Mouse (Mus musculus) CD4-positive naive resting alpha-beta T cell, adult 76 days (primary cell): Measurements from ENCODE around the gene Olfr705. TPM values are rescaled to one million over a fixed set of nuclear protein-coding genes. Genes with fewer than 3 reads are reported as not detected.

Source experiments
- total RNA-seq: library from RNA; stranded (reverse); gene quantifications from one replicate; pipeline ENCODE4 v1.2.4, GENCODE M21; 2023

Olfr705 gene
- not detected for total RNA-seq

GRCm38 (mm10) chr7:106876791-106877190 lies at the start of gene Olfr705:
Gene Olfr705, minus strand, starts transcription at chr7:106876891.

GRCm38 (mm10) chr7:106907676-106908075 lies 31.0 kb upstream of the Olfr705 start, which contains the start of gene Olfr1532-ps1:
Gene Olfr1532-ps1, plus strand, starts transcription at chr7:106908001.

GRCm38 (mm10) chr7:106901141-106901540 lies 24.4 kb upstream of the Olfr705 start, which contains the start of gene Olfr707:
Gene Olfr707, minus strand, starts transcription at chr7:106901241.

GRCm38 (mm10) chr7:106888062-106888461 lies 11.4 kb upstream of the Olfr705 start, which contains the start of gene Olfr706:
Gene Olfr706, minus strand, starts transcription at chr7:106888162.

GRCm38 (mm10) chr7:106862885-106863284 lies 13.8 kb downstream of the Olfr705 start, which contains the start of gene Olfr704:
Gene Olfr704, plus strand, starts transcription at chr7:106863185.

GRCm38 (mm10) chr7:106843060-106843459 lies 33.6 kb downstream of the Olfr705 start, which contains the start of gene Olfr703:
Gene Olfr703, plus strand, starts transcription at chr7:106843360.

GRCm38 (mm10) chr7:106833793-106834192 lies 42.9 kb downstream of the Olfr705 start, which contains the start of gene Olfr702:
Gene Olfr702, minus strand, starts transcription at chr7:106833893.

Other genes with a start within 250 kb of the Olfr705 start
- not detected for gene Olfr693, start 196.3 kb downstream of the Olfr705 start, total RNA-seq
- not detected for gene Olfr694, start 185.1 kb downstream of the Olfr705 start, total RNA-seq
- gene Olfr695, start 160.5 kb downstream of the Olfr705 start, total RNA-seq = not detected
- gene Olfr697, start 134.4 kb downstream of the Olfr705 start, total RNA-seq = not detected
- not detected for gene Olfr698, start 121.5 kb downstream of the Olfr705 start, total RNA-seq
- not detected for gene Olfr699, start 83.7 kb downstream of the Olfr705 start, total RNA-seq
- gene Olfr700, start 68.1 kb downstream of the Olfr705 start, total RNA-seq = not detected
- gene Olfr701, start 62.8 kb downstream of the Olfr705 start, total RNA-seq = not detected
- not detected for gene Olfr702, start 43.0 kb downstream of the Olfr705 start, total RNA-seq
- not detected for gene Olfr703, start 33.5 kb downstream of the Olfr705 start, total RNA-seq
- not detected for gene Olfr704, start 13.7 kb downstream of the Olfr705 start, total RNA-seq
- gene Olfr706, start 11.3 kb upstream of the Olfr705 start, total RNA-seq = not detected
- gene Olfr707, start 24.4 kb upstream of the Olfr705 start, total RNA-seq = not detected
- not detected for gene Olfr1532-ps1, start 31.1 kb upstream of the Olfr705 start, total RNA-seq
- gene Olfr709-ps1, start 55.3 kb upstream of the Olfr705 start, total RNA-seq = not detected
- gene Olfr710, start 71.4 kb upstream of the Olfr705 start, total RNA-seq = not detected
- not detected for gene Olfr6, start 87.0 kb upstream of the Olfr705 start, total RNA-seq
- gene Olfr711, start 98.6 kb upstream of the Olfr705 start, total RNA-seq = not detected
- gene Olfr2, start 129.2 kb upstream of the Olfr705 start, total RNA-seq = not detected
- gene Olfr713, start 154.3 kb upstream of the Olfr705 start, total RNA-seq = not detected
- gene Olfr714, start 194.1 kb upstream of the Olfr705 start, total RNA-seq = not detected
- gene Olfr17, start 216.3 kb upstream of the Olfr705 start, total RNA-seq = not detected
- gene Olfr715b, start 233.5 kb upstream of the Olfr705 start, total RNA-seq = not detected